Mouse (Mus musculus): ENCODE results near the gene Galnt16.
A peak's percentile ranks its signal among the peaks of the same experiment; 100 is the strongest.

The Galnt16 gene

GRCm38 (mm10) chr12:80533876-80534275 is 15.8 kb downstream of the Galnt16 start:
- no peak for DNase-seq

- no peak for DNase-seq
Observed at GRCm38 (mm10) chr12:80537313-80537712, 19.2 kb downstream of the Galnt16 start.

GRCm38 (mm10) chr12:80538311-80538710 is 20.2 kb downstream of the Galnt16 start:
- DNase-seq, result no peak

DNA sequence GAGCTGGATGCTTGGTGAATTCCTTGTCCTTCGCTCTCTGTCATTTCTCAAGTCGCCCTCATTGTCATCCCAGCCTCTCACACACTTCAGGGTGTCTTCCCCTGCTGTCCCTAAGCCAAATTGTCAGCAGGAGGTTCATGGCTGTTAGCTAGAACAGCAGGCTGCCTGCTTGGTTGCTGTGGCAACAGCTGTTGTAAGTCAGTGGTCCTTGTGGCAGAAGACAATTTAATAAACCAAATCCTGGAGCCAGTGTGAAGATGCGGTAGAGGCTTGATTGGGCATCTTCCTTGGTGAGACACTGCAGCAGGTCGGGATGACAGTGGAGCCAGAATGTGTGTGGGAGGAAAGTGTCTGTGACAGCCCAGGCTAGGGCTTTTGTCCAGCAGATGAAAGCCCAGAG is 27.2 kb downstream of the Galnt16 start:
- DNase-seq, result no peak

- no peak for DNase-seq
Observed at GRCm38 (mm10) chr12:80549646-80550045, 31.6 kb downstream of the Galnt16 start.

- DNase-seq, result no peak
Observed at GRCm38 (mm10) chr12:80553157-80553556, 35.1 kb downstream of the Galnt16 start.

GRCm38 (mm10) chr12:80554312-80554711 is 36.2 kb downstream of the Galnt16 start:
- DNase-seq, result no peak

- DNase-seq, result no peak
Observed at GRCm38 (mm10) chr12:80561904-80562303, 43.8 kb downstream of the Galnt16 start.

GRCm38 (mm10) chr12:80562793-80563192 is 44.7 kb downstream of the Galnt16 start:
- no peak for DNase-seq

- DNase-seq, result no peak
Observed at GRCm38 (mm10) chr12:80564990-80565389, 46.9 kb downstream of the Galnt16 start.

DNA sequence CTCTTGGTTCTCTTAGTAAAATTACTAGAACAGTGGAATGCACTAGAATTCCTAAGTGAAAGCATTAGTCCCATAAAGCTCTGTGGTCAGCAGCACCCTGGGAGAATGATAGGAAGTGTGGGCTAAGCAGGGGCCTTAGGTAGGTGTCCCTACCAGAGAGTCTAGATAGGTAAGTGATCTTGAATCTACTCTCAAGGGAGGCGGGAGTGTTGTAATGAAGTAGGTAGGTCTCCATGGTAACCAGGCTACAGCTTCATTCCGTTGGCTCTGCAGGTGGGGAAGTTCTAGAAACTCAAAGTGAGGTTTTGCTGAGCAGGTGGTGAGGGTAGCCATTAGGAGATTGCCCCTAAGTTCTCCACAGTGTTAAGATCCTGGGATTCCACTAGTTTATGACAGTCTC is 47.7 kb downstream of the Galnt16 start:
- DNase-seq, result no peak

GRCm38 (mm10) chr12:80566502-80566901 is 48.4 kb downstream of the Galnt16 start:
- no peak for DNase-seq

DNA sequence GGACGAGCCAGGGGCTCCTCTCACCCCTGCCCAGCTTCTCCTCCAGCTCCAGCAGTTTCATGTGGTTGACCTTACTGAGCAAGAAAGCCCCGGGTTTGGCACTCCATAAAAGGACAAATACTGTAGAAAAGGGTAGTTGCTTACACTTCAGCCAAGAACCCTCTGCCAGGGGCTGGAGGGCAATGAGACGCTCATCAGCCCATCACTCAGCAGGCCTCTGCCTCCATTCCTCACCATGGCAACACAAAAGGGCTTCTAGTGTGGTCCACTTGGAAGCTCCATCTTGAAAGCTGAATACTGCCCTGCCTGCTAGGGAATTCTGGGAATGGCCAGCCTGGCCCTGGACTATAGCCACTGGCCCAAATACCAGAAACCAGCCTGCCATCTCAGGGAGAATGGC is 49.3 kb downstream of the Galnt16 start:
- DNase-seq, result no peak

- DNase-seq, result no peak
Observed at GRCm38 (mm10) chr12:80569561-80569960, 51.5 kb downstream of the Galnt16 start.

- no peak for DNase-seq
Observed at GRCm38 (mm10) chr12:80574318-80574717, 56.2 kb downstream of the Galnt16 start.

GRCm38 (mm10) chr12:80574825-80575371 is 56.8 kb downstream of the Galnt16 start:
- no peak for DNase-seq

DNA sequence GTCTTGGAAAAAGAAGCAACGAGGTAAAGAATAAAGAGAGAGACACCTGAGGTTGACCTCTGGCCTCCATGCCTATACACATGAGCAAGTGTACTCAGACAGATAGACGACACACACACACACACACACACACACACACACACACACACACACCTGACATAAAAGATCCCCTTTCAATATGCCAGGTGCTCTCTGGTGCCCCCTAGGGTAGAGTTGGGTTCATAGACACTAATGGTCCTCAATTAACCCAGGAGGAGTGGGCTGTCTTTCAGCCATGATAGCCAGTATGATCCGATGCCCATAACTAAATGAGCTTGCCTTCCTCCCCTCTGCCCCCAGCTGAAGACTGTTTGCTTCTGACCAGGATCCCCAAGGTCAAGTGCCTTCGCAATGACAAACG is 59.0 kb downstream of the Galnt16 start:
- peak; percentile 29 for DNase-seq

GRCm38 (mm10) chr12:80581357-80581756 is 63.3 kb downstream of the Galnt16 start:
- no peak for DNase-seq

DNA sequence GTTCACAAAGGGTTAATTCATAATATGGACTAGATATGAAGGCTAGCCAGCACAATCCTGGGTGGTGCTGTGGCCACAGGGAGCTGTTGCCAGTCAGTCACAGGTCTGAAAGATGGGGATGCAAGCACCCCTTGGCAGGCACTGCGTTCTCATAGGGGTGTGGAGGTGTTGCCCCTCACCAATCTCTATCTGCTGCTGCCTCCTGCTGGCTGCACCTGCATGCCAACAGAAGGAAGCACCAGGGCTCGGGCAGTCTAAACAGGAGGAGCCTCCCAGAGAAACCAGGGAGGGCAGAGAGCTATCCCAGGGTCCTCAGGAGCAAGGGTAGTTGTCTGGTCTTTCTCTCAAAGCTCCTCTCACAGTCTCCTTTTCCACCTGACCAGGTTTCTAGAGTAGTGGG is 66.9 kb downstream of the Galnt16 start:
- DNase-seq, result peak; percentile 25

- no peak for DNase-seq
Observed at GRCm38 (mm10) chr12:80594141-80594540, 76.1 kb downstream of the Galnt16 start.

DNA sequence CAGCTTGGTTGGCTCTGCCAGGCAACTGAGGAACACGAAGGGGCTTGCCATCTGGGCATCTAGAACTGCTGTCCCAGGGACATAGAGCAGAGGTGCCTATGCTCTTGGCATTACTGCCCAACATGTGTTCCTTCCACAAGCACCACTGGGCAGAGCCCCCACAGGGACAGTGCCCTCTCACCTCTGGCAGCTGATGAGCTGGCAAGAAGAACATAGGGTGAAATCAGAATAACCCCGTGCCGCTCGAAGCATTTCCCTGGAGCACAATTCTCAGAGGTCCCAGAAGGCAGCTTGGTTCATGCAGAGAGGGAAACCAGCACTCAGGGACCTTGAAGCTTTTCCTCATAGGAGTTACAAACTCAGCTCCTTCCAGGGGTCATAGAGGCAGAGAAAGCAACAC is 76.7 kb downstream of the Galnt16 start:
- DNase-seq, result no peak

GRCm38 (mm10) chr12:80595566-80595965 is 77.5 kb downstream of the Galnt16 start:
- no peak for DNase-seq

- DNase-seq, result no peak
Observed at GRCm38 (mm10) chr12:80595968-80596367, 77.9 kb downstream of the Galnt16 start.

- no peak for DNase-seq
Observed at GRCm38 (mm10) chr12:80598236-80598635, 80.2 kb downstream of the Galnt16 start.

GRCm38 (mm10) chr12:80598756-80599155 is 80.7 kb downstream of the Galnt16 start:
- no peak for DNase-seq
